Mouse (Mus musculus): ENCODE results near the gene Ubxn6. TPM values are rescaled to one million over a fixed set of nuclear protein-coding genes. Genes with fewer than 3 reads are reported as not detected.

The Ubxn6 gene
- polyA plus RNA-seq (2012; rRNA removed), result 47.3 and 53.2 TPM in 2 replicates

DNA sequence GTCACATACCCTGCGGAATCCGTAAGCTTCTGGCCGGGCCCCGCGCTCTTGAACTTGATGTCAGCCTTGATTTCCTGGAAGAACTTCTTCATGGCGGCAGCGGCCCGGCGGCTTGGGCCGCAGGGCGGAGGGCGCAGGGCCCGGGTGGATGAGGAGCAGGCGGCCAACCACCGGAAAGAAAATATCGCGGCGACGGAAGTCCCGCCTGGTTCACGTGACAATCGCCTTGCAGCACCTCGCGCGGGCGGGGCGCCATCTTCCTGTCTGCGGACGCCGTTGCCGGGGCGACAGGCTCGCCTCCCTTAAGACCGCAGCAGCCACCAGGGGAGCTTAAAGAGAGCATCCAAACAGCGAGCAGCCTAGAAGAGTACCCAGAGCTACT is at the start of gene Ubxn6:
Gene Ubxn6 (minus strand): TSS at position 202 of the 382 bp plus-strand sequence.

DNA sequence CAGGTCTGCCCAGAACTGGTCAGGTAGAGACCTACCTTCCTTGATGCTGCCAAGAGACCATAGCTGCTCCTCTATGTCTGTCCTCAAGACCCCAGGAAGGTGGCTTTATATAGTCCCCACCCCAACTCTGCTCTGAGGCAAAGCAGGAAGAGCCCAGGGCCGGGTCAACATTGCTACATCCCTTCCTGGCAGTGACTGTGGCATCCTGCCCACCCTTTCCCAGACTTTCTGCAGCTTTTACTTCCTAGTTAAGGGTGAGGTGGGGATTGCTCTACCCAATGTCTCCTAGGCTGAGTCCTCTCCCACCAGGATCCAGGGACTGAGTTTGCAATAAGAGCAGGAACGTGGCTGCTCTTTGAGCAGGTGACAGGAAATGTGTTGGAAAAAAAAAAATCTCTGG is 47.0 kb upstream of the Ubxn6 start, which contains the start of gene Lrg1:
Gene Lrg1 (minus strand): TSS at position 176 of the 400 bp plus-strand sequence.

DNA sequence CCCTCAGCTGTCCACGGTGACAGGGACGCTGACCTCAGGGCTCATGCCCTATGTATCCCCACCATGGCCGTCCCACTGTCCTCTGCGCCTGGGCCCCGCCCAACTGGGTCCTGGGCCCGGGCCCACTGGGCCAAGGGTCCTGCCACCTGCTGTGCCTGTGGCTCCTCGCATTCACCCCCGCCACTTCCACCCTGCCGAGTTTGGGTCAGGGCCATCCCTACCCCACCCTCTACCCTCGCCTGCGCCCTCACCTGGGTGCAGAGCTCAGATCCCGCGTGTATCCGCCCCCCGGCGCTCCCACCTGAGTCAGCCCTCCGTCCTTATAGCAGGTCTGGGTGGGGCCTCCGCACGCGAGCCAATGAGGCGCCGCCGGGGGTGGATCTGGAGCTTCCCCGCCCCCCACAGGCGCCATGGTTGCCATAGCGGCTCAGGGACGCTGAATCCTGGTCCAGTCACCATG is 42.5 kb upstream of the Ubxn6 start, which contains the start of gene Plin5:
Gene Plin5 (minus strand): TSS at position 346 of the 460 bp plus-strand sequence.

DNA sequence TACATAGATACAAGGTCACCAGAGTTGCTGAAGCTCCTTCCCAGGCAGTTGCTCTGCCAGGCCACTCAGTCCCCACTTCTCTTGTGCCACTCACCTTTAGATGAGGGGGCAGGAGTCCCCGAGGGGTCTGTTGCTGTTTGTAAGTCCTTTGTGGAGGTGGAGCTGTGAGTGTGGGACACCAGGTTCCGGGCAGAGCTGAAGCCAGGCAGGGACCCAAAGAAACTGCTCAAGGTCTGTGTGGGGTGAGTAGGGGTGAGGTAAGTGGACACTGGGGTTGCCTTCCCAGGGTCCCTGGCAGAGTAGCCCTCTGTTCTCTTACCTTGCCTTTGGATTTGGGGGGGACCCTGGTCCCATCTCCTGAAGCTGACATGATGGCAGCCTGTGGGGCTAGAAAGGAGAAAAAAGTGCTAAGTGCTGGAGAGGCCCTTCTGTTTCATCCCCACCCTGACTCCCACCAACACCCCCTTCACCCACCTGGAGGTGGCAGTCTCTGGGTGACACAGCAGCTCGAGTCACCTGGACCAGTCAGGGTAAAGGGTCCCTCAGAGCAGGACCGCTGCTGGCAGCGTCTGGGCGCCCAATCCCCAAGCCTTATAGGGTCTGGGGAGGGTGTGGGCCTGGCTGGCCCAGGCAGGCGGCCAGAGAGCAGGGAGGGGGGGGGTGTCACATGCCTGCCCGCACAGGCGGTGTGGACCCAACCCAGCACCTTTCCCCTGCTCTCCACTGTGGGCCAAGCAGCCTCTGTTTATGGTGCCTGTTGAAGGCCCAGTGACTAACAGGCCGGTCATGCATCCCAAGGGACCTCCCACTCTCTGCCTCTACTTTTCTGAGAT is 34.6 kb upstream of the Ubxn6 start, which contains the start of gene Plin4:
Gene Plin4 (minus strand): TSS at position 585 of the 833 bp plus-strand sequence.

DNA sequence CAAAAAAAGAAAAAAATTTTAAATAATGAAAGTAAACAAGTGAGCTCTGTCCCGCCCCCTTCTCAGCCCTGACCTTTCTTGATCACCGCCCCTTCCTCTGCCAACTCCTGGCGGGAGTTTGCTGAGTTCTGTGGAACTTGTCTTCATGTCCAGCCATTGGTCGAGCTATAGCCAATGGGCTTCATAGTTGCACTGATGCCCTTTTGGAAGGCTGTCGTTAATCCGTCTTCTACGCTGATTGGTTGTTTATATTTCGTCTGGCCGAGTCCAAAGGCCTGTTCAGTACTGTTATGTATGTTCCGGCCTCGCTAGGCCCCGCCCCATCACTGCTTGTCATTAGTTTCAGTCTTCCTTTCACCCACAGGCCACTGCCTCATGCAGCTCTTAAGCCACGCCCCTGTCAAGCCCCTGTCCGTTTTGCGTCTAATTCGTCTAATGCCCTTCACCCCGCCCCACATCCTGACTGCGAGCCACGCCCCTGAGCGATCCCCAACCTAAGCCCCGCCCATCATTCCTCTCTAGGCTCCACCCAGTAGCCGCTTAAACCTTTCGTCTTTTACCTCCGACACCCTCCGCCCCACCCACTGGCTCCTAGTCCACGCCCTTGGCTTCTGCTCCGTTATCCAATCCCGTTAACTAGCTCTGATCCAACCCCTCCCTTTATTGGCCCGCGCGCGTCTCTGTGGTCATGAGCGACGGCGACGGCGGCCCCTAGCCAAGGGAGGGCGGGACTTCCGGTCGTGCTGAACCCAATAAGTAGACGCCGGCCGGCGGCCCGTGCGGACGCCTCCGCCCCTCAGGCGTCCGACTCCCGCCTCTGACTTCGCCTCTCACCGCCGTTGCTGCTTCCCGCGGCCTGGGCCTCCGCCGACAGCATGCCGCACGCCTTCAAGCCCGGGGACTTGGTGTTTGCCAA is 4.3 kb upstream of the Ubxn6 start, which contains the start of gene Hdgfl2:
Gene Hdgfl2 (plus strand): TSS at position 755 of the 916 bp plus-strand sequence.

DNA sequence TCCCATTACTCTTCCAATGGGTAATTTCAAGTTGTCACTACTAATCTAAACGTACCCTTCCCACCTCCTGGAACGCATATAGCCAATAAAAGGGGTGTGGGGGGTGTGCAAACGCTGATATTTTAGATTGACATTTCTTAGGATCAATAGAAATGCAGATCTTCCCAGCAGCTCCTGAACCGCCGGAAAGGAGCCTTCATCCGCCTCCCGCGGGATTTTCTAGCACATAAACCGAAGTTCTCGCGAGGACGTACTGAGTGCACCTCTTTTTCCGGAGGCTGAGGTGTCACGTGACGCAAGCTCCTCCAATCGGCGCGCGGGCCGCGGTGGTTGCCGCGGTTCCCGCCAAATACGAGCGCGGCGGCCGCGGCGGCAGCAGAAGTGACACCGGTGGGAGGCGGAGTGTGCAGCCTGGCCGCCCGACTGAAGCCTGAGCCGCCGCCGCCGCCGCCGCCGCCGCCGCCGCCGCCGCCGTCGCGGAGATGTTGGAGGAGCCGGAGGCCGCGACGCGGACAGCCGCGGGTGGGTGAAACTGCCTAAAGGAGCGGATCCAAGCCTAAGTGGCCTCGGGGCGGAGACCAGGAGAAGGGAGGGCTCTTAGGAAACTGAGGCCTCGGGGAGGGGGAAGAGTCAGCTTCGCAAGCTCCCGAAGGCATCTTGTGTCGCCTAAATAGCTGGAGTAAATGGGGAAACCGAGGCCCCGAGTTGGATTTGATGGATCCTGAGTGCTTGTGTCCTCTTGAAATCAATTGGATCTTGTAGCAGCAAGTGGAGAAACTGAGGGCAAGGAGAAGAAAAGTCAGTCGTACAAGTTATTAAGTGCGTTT is 34.6 kb downstream of the Ubxn6 start, which contains the start of gene Chaf1a:
Gene Chaf1a (plus strand): TSS at position 410 of the 827 bp plus-strand sequence.

DNA sequence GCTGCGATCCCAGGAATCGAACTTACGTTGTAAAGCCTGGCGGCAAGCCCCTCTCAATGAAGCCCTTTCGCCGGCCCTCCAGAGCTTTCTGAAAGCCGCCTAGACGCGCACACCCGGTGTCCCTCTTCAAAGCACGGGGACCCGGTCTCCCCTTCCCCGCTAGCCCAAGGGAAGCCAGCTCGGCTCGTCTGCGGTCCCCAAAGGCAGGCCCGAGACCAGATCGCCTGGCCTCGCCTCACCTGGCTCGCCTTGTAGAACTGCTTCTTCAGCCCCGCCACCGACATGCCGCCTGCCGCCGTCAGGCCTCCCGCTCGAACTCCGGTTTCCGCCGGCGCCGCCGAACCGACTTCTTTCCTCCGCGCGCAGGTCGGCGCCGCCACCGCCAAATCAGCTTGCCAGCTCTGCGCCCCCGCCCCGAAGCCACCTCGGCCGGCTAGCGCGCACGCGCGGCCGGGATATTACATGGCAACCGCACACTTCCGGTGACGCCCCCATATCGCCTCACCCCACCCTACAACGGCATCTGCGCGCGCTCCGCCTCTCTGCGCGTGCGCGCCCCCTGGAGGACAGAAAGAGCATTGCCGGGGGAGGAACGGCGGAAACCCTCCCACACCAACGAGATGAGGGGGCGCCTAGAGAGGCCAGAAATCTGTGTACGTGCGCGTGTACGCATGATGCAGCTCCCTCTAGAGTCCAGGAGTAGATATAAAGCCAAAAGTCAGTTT is 38.5 kb downstream of the Ubxn6 start, which contains the start of gene Sh3gl1:
Gene Sh3gl1 (minus strand): TSS at position 460 of the 725 bp plus-strand sequence.

Other genes starting within 250 kb of the Ubxn6 start
- gene Zfp119a, start 196.1 kb downstream of the Ubxn6 start, polyA plus RNA-seq (2012; rRNA removed), result 2.8 and 4.9 TPM in 2 replicates
- 6.1 and 10.3 TPM in 2 replicates for gene Zfp959, start 182.9 kb downstream of the Ubxn6 start, polyA plus RNA-seq (2012; rRNA removed)
- 2.0 and 3.3 TPM in 2 replicates for gene Zfp119b, start 125.5 kb downstream of the Ubxn6 start, polyA plus RNA-seq (2012; rRNA removed)
- 1.7 and 2.3 TPM in 2 replicates for gene Ebi3, start 122.4 kb downstream of the Ubxn6 start, polyA plus RNA-seq (2012; rRNA removed)
- gene Yju2, start 115.9 kb downstream of the Ubxn6 start, polyA plus RNA-seq (2012; rRNA removed), result 18.2 and 21.1 TPM in 2 replicates
- 104 and 121 TPM in 2 replicates for gene Shd, start 104.6 kb downstream of the Ubxn6 start, polyA plus RNA-seq (2012; rRNA removed)
- 49.5 and 55.5 TPM in 2 replicates for gene Fsd1, start 88.5 kb downstream of the Ubxn6 start, polyA plus RNA-seq (2012; rRNA removed)
- gene Stap2, start 69.4 kb downstream of the Ubxn6 start, polyA plus RNA-seq (2012; rRNA removed), result 4.7 and 5.8 TPM in 2 replicates
- 164 and 185 TPM in 2 replicates for gene Mpnd, start 69.3 kb downstream of the Ubxn6 start, polyA plus RNA-seq (2012; rRNA removed)
- 77.7 and 92.3 TPM in 2 replicates for gene Sh3gl1, start 38.4 kb downstream of the Ubxn6 start, polyA plus RNA-seq (2012; rRNA removed)
- 35.8 and 121 TPM in 2 replicates for gene Chaf1a, start 34.6 kb downstream of the Ubxn6 start, polyA plus RNA-seq (2012; rRNA removed)
- 143 and 299 TPM in 2 replicates for gene Hdgfl2, start 4.6 kb upstream of the Ubxn6 start, polyA plus RNA-seq (2012; rRNA removed)
- 0.04 and 0.06 TPM in 2 replicates for gene Plin4, start 34.8 kb upstream of the Ubxn6 start, polyA plus RNA-seq (2012; rRNA removed)
- 0.11 and 0.13 TPM in 2 replicates for gene Plin5, start 42.6 kb upstream of the Ubxn6 start, polyA plus RNA-seq (2012; rRNA removed)
- 0.06 and 0.07 TPM in 2 replicates for gene Lrg1, start 47.0 kb upstream of the Ubxn6 start, polyA plus RNA-seq (2012; rRNA removed)
- gene Sema6b, start 65.3 kb upstream of the Ubxn6 start, polyA plus RNA-seq (2012; rRNA removed), result 7.0 and 7.3 TPM in 2 replicates
- 4.8 and 6.9 TPM in 2 replicates for gene Tnfaip8l1, start 87.4 kb upstream of the Ubxn6 start, polyA plus RNA-seq (2012; rRNA removed)
- gene Mydgf, start 108.9 kb upstream of the Ubxn6 start, polyA plus RNA-seq (2012; rRNA removed), result 50.1 and 59.6 TPM in 2 replicates
- 40.9 and 49.3 TPM in 2 replicates for gene Dpp9, start 143.9 kb upstream of the Ubxn6 start, polyA plus RNA-seq (2012; rRNA removed)
- gene Fem1a, start 181.8 kb upstream of the Ubxn6 start, polyA plus RNA-seq (2012; rRNA removed), result 13.1 and 15.6 TPM in 2 replicates
- gene Ticam1, start 201.8 kb upstream of the Ubxn6 start, polyA plus RNA-seq (2012; rRNA removed), result 2.1 and 4.8 TPM in 2 replicates
- 15.0 and 22.5 TPM in 2 replicates for gene Plin3, start 217.8 kb upstream of the Ubxn6 start, polyA plus RNA-seq (2012; rRNA removed)
- not detected in 2 replicates for gene Arrdc5, start 225.3 kb upstream of the Ubxn6 start, polyA plus RNA-seq (2012; rRNA removed)
- 152 and 161 TPM in 2 replicates for gene Uhrf1, start 228.3 kb upstream of the Ubxn6 start, polyA plus RNA-seq (2012; rRNA removed)

Data from central nervous system, embryonic 11.5 days (tissue).